Mouse (Mus musculus): ENCODE measurements around the gene Mcl1. TPM values are rescaled to one million over a fixed set of nuclear protein-coding genes. Genes with fewer than 3 reads are reported as not detected.
"Not testable (repeated sequence)": the region's sequence is repeated elsewhere in the genome, so short reads cannot be mapped to it uniquely, and the experiment has no call there.

Gene Mcl1
- polyA plus RNA-seq (2015; fragmentation: Nextera tagmentation; extraction: Ambion mirVana), result 23.7 and 38.1 TPM in 2 replicates

DNA sequence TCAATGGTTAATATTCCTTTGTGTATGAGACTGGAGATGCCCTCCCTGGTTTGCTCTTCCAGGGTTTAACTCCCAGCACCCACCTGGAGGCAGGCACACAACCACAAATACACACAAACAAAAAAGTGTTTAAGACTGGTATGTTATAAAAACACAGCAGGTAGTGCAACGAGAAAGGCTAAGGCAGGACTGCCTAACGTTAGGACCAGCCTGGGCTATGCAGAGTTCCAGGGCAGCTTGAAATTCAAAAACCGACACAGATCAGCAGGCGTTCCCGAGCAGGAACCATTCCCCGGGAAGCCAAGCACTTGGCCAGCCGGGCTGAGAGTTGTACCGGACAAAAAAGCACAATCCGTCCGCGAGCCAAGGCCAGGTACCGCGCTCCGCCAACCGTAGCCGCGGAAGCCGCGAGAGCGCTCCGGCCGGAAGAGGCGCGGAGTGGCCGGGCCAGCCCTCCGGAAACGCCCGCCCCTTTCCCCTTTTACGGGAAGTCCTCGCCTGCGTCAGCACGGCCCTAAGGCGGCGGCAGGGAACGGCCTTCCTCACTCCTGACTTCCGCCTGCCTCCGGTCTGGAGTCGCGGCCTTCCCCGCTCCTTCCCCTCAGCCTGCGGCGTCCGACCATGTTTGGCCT, at the start of gene Mcl1:
Mcl1 (plus strand) TSS at position 553 of the 632 bp plus-strand sequence.
- 0% methylated on average over 43 of the region's 43 CpGs for WGBS

DNA sequence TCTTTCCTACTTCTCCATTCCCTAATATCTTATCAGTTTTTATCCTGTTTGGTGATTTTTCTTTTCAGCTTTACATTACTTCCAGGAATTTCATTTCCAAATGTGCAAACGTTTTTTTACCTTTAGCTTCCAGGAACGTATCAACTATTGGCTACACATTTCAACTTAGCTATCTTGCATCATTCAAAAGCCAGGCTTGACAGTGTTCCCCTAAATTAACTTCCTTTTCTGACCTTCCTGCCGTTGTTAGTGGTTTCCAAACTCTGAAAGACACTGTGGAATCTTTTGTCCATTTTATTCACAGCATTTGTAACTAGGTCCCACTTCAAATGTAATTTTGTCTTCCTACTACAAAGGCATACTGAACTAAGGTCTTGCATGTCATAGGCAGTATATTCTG, 49.4 kb upstream of the Mcl1 start:
- H3K4me3 ChIP-seq (ENCODE audit: low read length), result no peak overlapping the region
- no peaks in the 10 kb centered on the region for H3K27me3 ChIP-seq (ENCODE audit: insufficient read depth, low read length)
- no peaks in the 10 kb centered on the region for H3K4me1 ChIP-seq (ENCODE audit: insufficient read depth, low read length)
- H3K36me3 ChIP-seq (ENCODE audit: insufficient read depth, low read length), result peaks cover 26% of the 10 kb centered on the region
- no peaks in the 10 kb centered on the region for H3K9me3 ChIP-seq (ENCODE audit: low read length)
- ATAC-seq (ENCODE audit: low FRiP score, low TSS enrichment), result no peak
- H3K4me2 ChIP-seq (replicated peaks; ENCODE audit: low read depth, low read length), result no peak overlapping the region
- H3K27ac ChIP-seq (ENCODE audit: low read length), result no peak overlapping the region
- WGBS, result 76% methylated on average over 3 of the region's 3 CpGs
- H3K9ac ChIP-seq (replicated peaks; ENCODE audit: low read length), result no peak overlapping the region

More for the DNA sequence above, at the start of gene Mcl1:
- peak within 1 kb of the TSS; percentile 99 for H3K27ac ChIP-seq (ENCODE audit: low read length)
- peaks cover 36% of the 10 kb centered on the region for H3K4me1 ChIP-seq (ENCODE audit: insufficient read depth, low read length)
- no peaks in the 10 kb centered on the region for H3K9me3 ChIP-seq (ENCODE audit: low read length)
- peak; percentile 97 for ATAC-seq (ENCODE audit: low FRiP score, low TSS enrichment)
- H3K9ac ChIP-seq (replicated peaks; ENCODE audit: low read length), result peak within 1 kb of the TSS; percentile 100
- H3K27me3 ChIP-seq (ENCODE audit: insufficient read depth, low read length), result no peaks in the 10 kb centered on the region
- peak within 1 kb of the TSS; percentile 99 for H3K4me3 ChIP-seq (ENCODE audit: low read length)
- peak within 1 kb of the TSS; percentile 80 for H3K4me2 ChIP-seq (replicated peaks; ENCODE audit: low read depth, low read length)
- H3K36me3 ChIP-seq (ENCODE audit: insufficient read depth, low read length), result peaks cover 22% of the 10 kb centered on the region

DNA sequence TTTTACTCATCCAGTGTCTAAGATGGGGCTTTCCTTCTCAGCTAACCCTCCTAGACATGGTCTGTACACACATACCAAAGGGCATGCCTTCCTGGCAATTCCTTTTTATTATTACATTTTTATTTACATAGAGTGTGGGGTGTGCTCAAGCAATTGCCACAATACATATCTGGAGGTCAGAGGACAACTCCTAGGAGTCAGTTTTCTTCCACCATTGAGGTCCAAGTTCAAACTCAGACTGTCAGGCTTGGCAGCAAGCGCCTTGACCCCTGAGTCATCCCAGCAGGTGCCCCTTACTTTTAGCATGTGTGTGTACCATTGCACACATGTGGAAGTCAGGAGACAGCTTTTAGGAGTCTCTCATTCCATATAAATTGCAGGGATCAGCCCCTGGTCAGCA, 44.6 kb upstream of the Mcl1 start:
- ATAC-seq (ENCODE audit: low FRiP score, low TSS enrichment), result no peak
- Histone ChIP-seq H3K27ac (ENCODE audit: low read length) (no peak overlapping the region), H3K9ac (replicated peaks; ENCODE audit: low read length) (no peak overlapping the region), H3K4me2 (replicated peaks; ENCODE audit: low read depth, low read length) (no peak overlapping the region), H3K27me3 (ENCODE audit: insufficient read depth, low read length) (no peaks in the 10 kb centered on the region), H3K36me3 (ENCODE audit: insufficient read depth, low read length) (peaks cover 38% of the 10 kb centered on the region), H3K4me1 (ENCODE audit: insufficient read depth, low read length) (no peaks in the 10 kb centered on the region), H3K4me3 (ENCODE audit: low read length) (no peak overlapping the region), H3K9me3 (ENCODE audit: low read length) (no peaks in the 10 kb centered on the region)
- 96% methylated on average over 1 of the region's 1 CpGs for WGBS

DNA sequence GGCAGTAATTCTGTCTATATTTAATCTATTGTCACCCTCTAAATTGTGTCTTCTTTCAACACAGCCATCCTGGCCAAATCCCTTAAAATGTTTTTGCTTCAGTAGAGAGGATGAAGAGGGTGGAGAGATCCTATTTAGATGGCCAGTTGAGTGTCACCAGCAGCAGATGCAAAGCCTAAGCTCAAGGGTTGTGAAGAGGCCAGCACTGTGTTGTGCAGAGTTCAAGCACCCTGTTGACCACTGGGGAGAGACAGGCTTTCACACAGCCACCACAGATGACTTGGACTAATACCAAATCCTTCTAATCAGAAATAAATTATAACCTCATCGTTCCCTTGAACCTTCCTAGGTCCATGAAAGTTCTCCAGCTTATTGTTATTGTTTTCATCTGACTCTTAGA, 40.1 kb upstream of the Mcl1 start:
- Histone ChIP-seq H3K36me3 (ENCODE audit: insufficient read depth, low read length) (peaks cover 23% of the 10 kb centered on the region; the same call in 1 of the 2 replicates), H3K27me3 (ENCODE audit: insufficient read depth, low read length) (no peaks in the 10 kb centered on the region), H3K4me3 (ENCODE audit: low read length) (no peak overlapping the region), H3K9me3 (ENCODE audit: low read length) (no peaks in the 10 kb centered on the region), H3K9ac (replicated peaks; ENCODE audit: low read length) (no peak overlapping the region), H3K4me1 (ENCODE audit: insufficient read depth, low read length) (no peaks in the 10 kb centered on the region), H3K27ac (ENCODE audit: low read length) (no peak overlapping the region), H3K4me2 (replicated peaks; ENCODE audit: low read depth, low read length) (no peak overlapping the region)
- WGBS, result 67% methylated on average over 1 of the region's 1 CpGs
- no peak for ATAC-seq (ENCODE audit: low FRiP score, low TSS enrichment)

DNA sequence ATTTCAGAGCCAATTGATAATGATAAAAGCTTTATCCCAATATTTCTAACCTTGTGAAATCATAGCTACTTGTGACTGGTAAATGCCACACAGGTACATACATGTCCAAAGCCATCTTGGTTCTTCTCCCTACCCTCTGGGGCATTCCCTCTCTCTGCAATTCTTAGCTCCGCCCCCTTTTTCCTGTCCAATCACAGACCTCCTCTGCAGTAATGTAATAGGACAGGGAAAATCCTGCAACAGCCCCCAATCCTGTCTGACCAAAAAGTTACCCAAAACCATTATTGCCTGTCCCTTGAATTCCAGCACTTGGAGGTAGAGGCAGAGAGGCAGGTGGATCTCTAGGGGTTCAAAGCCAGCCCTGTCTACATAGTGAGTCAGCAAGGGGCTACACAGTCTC, 37.3 kb upstream of the Mcl1 start:
- H3K4me2 ChIP-seq (replicated peaks; ENCODE audit: low read depth, low read length), result no peak overlapping the region
- ATAC-seq (ENCODE audit: low FRiP score, low TSS enrichment), result no peak
- peaks cover 7% of the 10 kb centered on the region for H3K4me1 ChIP-seq (ENCODE audit: insufficient read depth, low read length)
- H3K27ac ChIP-seq (ENCODE audit: low read length), result no peak overlapping the region
- H3K9me3 ChIP-seq (ENCODE audit: low read length), result no peaks in the 10 kb centered on the region
- WGBS, result 75% methylated on average over 1 of the region's 1 CpGs
- H3K27me3 ChIP-seq (ENCODE audit: insufficient read depth, low read length), result no peaks in the 10 kb centered on the region
- no peak overlapping the region for H3K4me3 ChIP-seq (ENCODE audit: low read length)
- H3K9ac ChIP-seq (replicated peaks; ENCODE audit: low read length), result no peak overlapping the region
- peaks cover 17% of the 10 kb centered on the region; the same call in 1 of the 2 replicates for H3K36me3 ChIP-seq (ENCODE audit: insufficient read depth, low read length)

DNA sequence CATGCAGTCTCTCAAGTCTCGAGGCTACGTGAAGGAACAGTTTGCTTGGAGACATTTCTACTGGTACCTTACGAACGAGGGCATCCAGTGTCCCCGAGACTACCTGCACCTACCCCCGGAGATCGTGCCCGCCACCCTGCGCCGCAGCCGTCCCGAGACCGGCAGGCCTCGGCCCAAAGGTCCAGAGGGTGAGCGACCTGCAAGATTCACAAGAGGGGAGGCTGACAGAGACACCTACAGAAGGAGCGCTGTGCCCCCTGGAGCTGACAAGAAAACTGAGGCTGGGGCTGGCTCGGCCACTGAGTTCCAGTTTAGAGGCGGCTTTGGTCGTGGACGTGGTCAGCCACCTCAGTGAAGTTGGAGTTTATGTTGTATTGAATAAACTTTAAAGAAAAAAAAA, 36.2 kb upstream of the Mcl1 start:
- ATAC-seq (ENCODE audit: low FRiP score, low TSS enrichment); H3K27ac ChIP-seq (ENCODE audit: low read length); H3K4me1 ChIP-seq (ENCODE audit: insufficient read depth, low read length); H3K9me3 ChIP-seq (ENCODE audit: low read length); H3K9ac ChIP-seq (replicated peaks; ENCODE audit: low read length); H3K27me3 ChIP-seq (ENCODE audit: insufficient read depth, low read length); H3K4me2 ChIP-seq (replicated peaks; ENCODE audit: low read depth, low read length); H3K4me3 ChIP-seq (ENCODE audit: low read length): not testable (repeated sequence)
- H3K36me3 ChIP-seq (ENCODE audit: insufficient read depth, low read length), result peaks cover 13% of the 10 kb centered on the region; the same call in 1 of the 2 replicates
- 96% methylated on average over 18 of the region's 20 CpGs for WGBS

DNA sequence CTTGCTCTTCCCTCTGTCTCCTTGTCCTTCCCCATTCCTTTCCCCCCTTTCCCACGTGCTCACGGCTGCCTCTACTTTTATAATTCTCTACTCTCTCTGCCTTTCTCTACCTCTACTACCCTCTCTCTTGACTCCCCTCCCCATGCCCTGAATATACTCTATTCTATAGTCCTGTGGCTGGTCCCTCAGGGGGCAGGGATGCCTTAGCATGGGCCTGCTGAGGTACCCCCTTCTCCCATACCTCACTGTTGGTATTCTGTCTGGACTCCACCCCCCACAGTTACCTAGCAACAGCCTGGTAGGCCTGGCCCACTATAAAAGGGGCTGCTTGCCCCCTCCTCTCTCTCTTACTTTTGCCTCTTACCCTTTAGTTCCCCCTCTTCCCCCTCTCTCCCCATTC, 35.0 kb upstream of the Mcl1 start:
- no peak overlapping the region for H3K4me2 ChIP-seq (replicated peaks; ENCODE audit: low read depth, low read length)
- H3K4me3 ChIP-seq (ENCODE audit: low read length), result no peak overlapping the region
- no peaks in the 10 kb centered on the region for H3K27me3 ChIP-seq (ENCODE audit: insufficient read depth, low read length)
- H3K4me1 ChIP-seq (ENCODE audit: insufficient read depth, low read length), result peaks cover 12% of the 10 kb centered on the region
- H3K9me3 ChIP-seq (ENCODE audit: low read length), result no peaks in the 10 kb centered on the region
- no peak overlapping the region for H3K9ac ChIP-seq (replicated peaks; ENCODE audit: low read length)
- H3K27ac ChIP-seq (ENCODE audit: low read length), result no peak overlapping the region
- WGBS, result 49% methylated on average over 2 of the region's 2 CpGs
- no peak for ATAC-seq (ENCODE audit: low FRiP score, low TSS enrichment)
- H3K36me3 ChIP-seq (ENCODE audit: insufficient read depth, low read length), result peaks cover 17% of the 10 kb centered on the region

DNA sequence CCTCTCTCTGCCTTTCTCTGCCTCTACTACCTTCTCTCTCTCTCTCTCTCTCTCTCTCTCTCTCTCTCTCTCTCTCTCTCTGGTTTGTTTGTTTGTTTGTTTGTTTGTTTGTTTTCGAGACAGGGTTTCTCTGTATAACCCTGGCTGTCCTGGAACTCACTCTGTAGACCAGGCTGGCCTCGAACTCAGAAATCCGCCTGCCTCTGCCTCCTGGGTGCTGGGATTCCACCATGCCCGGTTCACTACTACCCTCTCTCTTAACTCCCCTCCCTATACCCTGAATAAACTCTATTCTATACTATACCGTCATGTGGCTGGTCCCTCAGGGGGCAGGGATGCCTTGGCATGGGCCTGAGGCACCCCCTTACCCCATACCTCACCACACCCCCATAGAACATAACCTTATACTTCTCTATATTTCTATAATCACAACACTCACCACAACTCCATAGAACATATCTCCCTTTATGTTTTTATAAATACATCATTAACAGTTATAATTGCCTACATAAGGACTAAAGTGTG, 34.5 kb upstream of the Mcl1 start:
- not testable (repeated sequence) for ATAC-seq (ENCODE audit: low FRiP score, low TSS enrichment)
- WGBS, result 64% methylated on average over 4 of the region's 5 CpGs
- H3K9ac ChIP-seq (replicated peaks; ENCODE audit: low read length), result peak overlapping the region; percentile 74

DNA sequence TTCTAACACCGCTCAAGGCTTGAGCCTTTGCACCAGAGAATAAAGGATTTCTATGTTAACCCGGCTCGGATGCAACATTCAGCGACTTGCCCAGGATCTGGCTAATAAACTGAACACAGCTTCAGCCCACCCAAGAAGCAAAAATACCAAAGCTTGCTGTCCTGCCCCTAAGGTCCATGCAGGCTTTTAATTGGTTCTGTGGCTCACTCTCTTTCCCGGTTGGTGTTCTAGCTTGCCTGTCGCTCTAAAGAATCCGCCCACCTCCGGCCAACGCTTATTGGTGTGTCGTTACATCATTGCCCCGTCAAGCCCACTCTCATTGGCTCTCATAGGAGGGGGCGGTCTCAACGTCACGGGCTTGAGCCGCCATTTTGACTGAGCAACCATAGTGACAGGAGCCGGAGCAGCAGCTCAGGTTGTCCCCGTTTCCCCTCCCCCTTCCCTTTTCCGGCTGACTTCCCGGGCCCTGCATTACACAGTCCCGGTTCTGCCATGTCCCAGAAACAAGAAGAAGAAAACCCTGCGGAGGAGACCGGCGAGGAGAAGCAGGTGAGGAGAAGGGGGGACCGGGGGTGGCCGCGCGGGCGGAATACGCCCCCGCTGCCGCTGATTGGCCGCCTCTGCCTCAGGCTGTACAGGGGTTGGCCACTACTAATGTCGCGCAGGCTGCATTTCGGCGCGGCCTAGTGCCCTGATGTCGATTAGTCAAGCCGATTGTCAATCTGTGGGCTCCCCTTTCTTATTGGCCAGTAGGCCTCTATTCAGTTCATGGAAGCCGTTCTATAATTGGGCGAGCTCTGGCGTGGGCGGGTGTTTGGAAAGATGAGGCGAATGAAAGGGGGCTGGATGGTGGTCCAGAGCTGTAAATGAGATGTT, 33.7 kb upstream of the Mcl1 start, which contains the start of gene Ensa:
Ensa (plus strand) TSS at position 366 of the 876 bp plus-strand sequence.
- H3K27me3 ChIP-seq (ENCODE audit: insufficient read depth, low read length), result no peaks in the 10 kb centered on the region
- H3K9ac ChIP-seq (replicated peaks; ENCODE audit: low read length), result peak within 1 kb of the TSS; percentile 80
- WGBS, result under 1% methylated on average over 44 of the region's 44 CpGs
- peaks cover 12% of the 10 kb centered on the region for H3K4me1 ChIP-seq (ENCODE audit: insufficient read depth, low read length)
- ATAC-seq (ENCODE audit: low FRiP score, low TSS enrichment), result peak; percentile 99
- H3K4me2 ChIP-seq (replicated peaks; ENCODE audit: low read depth, low read length), result peak within 1 kb of the TSS; percentile 81
- no peaks in the 10 kb centered on the region for H3K9me3 ChIP-seq (ENCODE audit: low read length)
- H3K27ac ChIP-seq (ENCODE audit: low read length), result peak within 1 kb of the TSS; percentile 91
- peaks cover 27% of the 10 kb centered on the region for H3K36me3 ChIP-seq (ENCODE audit: insufficient read depth, low read length)
- H3K4me3 ChIP-seq (ENCODE audit: low read length), result peak within 1 kb of the TSS; percentile 77

More for the DNA sequence above, 34.5 kb upstream of the Mcl1 start:
- Histone ChIP-seq H3K4me2 (replicated peaks; ENCODE audit: low read depth, low read length) (peak overlapping the region; percentile 58), H3K4me1 (ENCODE audit: insufficient read depth, low read length) (peaks cover 12% of the 10 kb centered on the region), H3K27ac (ENCODE audit: low read length) (peak overlapping the region; percentile 91), H3K4me3 (ENCODE audit: low read length) (peak overlapping the region; percentile 77), H3K36me3 (ENCODE audit: insufficient read depth, low read length) (peaks cover 20% of the 10 kb centered on the region)
- not testable (repeated sequence) for H3K27me3 ChIP-seq (ENCODE audit: insufficient read depth, low read length); H3K9me3 ChIP-seq (ENCODE audit: low read length)
